Mouse (Mus musculus) adrenal gland (tissue): ENCODE measurements around the gene Fgd6.

ENCODE experiments used
- intact Hi-C: fragments of 180-260 bp; cut with DNase I; formaldehyde crosslinking; loops from one replicate; pipeline ENCODE4 v1.15.1; 2025

The Fgd6 gene

GRCm38 (mm10) chr10:94038366-94039260 lies 2.8 kb downstream of the Fgd6 start:
- intact Hi-C loops: no loop called here

GRCm38 (mm10) chr10:94043908-94044307 lies 8.1 kb downstream of the Fgd6 start:
- intact Hi-C loops: no loop called here

GRCm38 (mm10) chr10:94045301-94045700 lies 9.5 kb downstream of the Fgd6 start:
- intact Hi-C loops: no loop called here

- intact Hi-C loops: no loop called here
These were observed 11.2 kb downstream of the Fgd6 start for GRCm38 (mm10) chr10:94047024-94047423.

GRCm38 (mm10) chr10:94047845-94048559 lies 12.2 kb downstream of the Fgd6 start:
- intact Hi-C loops: no loop called here

DNA sequence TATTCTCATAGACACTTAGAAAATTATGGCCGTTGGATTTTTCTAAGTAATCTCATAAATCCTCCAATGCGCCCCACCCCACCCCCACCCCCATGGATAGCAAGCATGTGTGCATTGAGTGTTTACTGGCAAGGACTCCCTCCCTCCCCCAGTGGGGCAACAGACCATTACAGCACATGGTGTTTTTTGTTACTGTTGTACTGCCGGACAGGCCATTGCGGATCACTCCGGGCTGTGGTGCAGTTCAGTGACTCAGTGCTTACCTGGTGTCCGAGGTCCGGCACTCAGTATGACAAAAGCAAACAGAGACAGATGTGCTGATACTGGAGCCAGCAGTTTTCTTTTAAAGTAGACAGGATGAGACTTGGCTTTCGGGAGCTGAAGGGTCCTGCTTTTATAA lies 13.3 kb downstream of the Fgd6 start:
- intact Hi-C loops: no loop called here

GRCm38 (mm10) chr10:94050736-94051135 lies 14.9 kb downstream of the Fgd6 start:
- intact Hi-C loops: no loop called here

GRCm38 (mm10) chr10:94056487-94056886 lies 20.7 kb downstream of the Fgd6 start:
- intact Hi-C loops: no loop called here

DNA sequence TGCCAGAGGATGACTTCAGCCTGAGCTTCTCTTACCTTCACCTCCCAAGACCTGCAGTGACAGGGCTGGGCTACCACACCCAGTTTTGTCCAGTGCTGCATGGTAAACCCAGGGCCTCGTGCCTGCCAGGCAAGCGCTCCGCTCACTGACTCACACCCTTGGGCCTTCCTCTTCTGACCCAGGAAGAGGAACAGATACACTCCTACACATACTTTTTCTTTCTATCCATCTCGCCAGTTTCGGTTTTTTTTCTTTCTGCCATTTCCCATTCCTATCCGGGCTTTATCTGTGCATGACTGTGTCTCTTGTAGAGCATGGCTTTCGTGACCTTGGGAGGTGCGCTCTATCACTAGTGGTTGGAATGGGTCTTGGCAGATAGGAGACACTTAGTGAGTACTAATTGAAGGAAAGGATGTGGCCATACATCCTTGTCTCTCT lies 23.8 kb downstream of the Fgd6 start:
- intact Hi-C loops: no loop called here

DNA sequence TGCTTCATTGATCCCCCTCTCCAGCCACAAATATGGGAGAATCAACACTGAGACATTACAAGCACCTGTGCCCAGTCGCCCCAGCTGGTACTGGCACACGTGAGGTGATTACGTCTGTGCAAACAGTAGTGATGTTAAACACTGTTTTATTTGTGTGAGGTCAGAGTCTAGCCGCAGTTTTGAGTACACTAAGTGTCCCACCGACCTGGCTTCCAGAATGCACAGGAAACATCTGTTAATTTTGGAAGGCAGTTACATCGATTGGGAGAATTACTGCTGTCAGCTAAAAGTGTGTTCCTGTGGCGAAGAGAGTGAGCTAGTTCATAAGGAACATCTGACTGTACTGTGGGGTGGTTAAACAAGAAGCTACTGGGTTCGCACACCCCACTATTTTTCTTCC lies 24.4 kb downstream of the Fgd6 start:
- intact Hi-C loops: no loop called here

GRCm38 (mm10) chr10:94062357-94062756 lies 26.6 kb downstream of the Fgd6 start:
- intact Hi-C loops: no loop called here

DNA sequence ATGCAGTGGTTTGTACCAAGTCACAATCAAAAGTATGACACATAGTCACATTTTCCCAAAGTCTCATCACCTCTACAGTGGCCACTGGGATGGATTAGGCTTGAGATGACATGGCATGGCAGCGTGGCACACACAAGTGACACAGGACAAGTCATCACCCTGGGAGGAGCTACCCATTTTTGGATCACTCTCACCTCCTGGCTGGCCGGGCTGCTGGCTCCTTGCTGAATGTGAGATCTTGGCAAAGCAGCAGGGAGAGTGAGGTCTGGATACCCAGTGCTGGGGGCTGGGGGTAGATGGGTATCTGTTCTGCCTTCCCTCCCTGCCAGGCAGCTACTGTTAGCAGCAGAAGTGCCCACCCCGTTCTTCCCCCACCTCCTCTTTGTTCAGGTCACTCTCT lies 31.1 kb downstream of the Fgd6 start:
- intact Hi-C loops: no loop called here

DNA sequence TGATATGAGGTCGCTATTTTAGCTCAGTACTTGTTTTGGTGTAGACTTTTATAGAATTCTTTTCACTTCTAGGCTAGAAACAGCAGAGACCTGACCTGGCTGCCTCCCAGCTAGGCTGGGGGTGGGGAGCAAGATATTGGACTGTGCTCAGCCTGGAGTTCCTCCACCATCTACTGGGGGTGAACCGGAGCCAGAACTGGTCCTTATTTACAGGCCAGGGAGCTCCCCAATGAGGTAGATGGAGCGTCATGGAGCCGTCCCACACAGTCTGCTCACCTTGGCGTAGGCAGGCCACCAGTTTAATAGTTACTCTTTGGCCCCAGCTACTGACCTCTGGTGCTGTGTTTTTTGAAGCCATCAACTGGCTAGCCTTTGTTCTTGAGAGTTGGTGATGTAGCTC lies 32.9 kb downstream of the Fgd6 start:
- intact Hi-C loops: no loop called here

DNA sequence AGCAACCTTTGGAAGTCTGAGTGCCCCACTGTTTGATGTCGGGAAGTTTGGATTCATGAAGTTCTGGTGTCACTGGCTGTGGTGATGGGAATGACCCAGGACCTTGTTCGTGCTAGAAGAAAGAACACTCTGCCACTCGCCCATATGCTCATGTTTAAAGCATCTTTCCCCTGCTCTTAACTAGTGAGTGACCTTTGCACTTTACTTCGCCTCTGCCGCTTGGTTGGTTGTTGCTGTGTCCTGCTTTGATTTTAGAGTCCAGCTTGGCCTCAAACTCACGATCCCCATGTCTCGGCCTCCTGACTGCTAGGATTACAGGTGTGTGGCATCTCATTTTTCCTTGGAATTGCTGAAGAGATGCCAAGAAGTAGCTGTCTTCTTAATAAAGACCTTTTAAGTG lies 35.8 kb downstream of the Fgd6 start:
- intact Hi-C loops: no loop called here

- intact Hi-C loops: no loop called here
These were observed 36.6 kb downstream of the Fgd6 start for GRCm38 (mm10) chr10:94072261-94072915.

GRCm38 (mm10) chr10:94072916-94073465 lies 37.2 kb downstream of the Fgd6 start:
- intact Hi-C loops: no loop called here

DNA sequence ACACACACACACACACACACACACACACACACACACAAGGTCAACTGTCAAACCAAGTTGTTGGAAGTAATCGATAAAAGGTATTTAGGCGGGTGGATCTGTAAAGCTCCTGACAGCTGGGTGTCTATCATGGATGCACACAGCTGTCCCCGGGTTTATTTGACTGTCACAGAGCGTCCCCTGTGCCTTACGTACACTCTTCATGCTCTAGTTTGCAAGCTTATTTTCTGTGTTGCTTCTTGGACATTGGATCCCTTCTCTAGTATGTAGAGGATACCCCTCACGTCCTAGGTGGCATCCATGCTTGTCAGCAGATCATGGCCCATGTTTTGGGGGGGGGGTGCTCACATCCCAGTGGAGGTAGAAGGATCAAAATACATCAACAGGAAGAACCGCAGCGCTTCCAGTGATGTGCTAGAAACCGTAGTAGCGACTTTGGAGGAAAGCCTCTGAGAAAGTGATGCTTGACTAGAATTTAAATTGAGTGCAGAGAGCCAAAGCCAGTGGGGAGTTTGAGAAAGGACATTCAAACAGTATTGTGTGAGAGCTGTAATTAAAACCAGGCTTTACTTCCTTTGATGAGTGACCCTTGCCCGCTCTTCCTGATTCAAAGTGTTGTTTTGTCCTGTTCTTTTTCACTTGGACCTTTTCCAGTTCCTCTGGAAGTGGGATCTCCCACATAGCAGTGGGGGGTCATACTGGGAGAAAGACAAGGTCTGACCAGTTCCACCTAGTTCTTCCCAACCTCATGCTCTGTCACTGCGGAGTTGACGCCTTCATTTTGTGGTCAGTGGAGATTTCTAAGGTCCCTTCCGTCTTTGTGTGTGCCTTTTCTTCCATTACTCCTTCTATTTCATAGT lies 41.4 kb downstream of the Fgd6 start:
- intact Hi-C loops: no loop called here

DNA sequence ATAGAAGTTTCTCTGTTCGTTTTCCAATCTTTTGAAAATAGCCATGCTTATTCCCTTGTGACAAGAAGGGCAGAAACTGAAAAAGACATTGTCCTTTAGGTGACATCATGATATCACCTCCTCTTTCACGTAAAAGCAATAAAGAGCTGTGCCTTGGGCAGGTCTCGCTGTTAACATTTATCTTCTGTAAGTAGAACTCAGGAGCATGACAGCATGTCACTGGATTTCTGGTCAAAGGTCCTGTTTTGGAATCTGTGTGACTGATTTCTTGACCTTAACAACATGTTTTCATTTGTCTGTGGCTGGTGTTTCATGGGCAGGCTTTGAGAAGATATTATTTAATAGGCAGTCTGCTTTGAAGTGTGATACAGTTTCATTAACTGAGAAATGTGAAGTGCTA lies 44.9 kb downstream of the Fgd6 start:
- intact Hi-C loops: no loop called here

- intact Hi-C loops: no loop called here
These were observed 46.4 kb downstream of the Fgd6 start for GRCm38 (mm10) chr10:94082040-94082734.

DNA sequence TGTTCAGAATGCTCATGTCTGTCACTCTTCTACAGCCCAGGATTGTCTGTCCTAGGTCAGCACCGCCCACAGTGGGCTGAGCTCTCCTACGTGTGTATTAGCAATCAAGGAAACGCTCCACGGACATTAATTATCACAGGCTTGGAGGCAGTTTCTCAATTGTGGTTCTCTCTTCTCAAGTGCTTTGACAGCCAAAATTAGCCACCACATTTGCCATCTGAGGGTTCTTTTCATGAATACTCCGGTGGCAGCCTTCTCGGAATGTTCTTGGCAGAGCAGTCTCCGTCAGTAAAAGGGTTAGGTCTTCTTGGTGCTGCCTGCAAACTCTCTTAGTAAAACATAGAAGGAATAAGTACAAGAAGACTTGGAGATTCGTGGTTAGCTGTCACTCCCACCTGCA lies 50.5 kb downstream of the Fgd6 start:
- intact Hi-C loops: no loop called here
